Mouse (Mus musculus): ENCODE data around the gene Ly6g5b.

Gene Ly6g5b

DNA sequence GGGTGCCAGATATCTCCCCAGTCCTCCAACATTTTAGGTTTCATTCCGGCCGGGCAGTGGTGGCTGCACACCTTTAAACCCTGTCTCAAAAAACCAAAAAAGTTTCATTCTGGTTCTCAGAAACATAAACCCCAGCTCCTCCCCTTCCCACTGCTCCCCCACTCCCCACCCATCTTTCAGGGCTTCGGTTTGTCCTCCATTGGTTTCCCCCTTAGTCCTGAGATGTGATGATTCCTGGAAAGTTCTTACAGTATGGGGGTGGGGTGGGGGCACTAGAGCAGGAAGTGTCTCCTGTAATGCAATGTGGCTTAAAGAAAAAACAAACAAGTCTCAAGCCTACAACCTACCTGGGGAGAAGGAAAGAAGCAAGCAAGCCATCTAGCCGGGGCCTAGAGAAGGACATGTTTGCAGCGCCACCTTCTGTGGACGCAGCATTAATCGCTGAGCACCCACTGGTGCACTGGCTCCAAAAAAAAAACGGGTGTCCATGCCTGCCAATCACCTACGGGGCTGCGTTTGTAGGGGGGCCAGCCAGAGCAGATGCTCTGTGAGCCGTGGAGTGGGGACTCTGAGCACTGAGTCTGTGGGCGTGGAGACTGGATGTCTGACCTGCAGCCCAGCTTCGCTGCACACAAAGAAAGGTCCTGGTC is 9.4 kb downstream of the Ly6g5b start:
- no peak for DNase-seq (ENCODE audit: low read depth, low spot score)

DNA sequence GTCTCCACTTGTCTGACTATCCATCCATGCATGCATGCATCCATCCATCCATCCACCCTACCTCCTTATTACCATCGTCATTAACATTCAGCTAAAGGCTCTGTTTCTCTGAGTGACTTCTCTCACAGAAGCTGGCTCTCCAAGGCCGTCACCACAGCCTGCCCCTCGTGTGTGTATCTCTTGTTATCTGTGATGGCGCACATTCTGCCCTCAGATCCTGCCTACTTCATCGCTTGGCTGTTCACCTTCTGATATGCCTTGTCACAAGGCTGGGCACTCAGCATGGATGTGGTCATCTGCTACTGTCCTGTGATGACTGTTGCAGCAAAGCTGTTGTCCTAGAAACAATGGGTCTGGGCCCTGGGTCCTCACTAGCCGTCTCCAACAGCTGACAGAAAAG is 10.5 kb downstream of the Ly6g5b start:
- DNase-seq (ENCODE audit: low read depth, low spot score): no peak

GRCm38 (mm10) chr17:35104079-35104478 is 11.1 kb downstream of the Ly6g5b start:
- DNase-seq (ENCODE audit: low read depth, low spot score): no peak

DNA sequence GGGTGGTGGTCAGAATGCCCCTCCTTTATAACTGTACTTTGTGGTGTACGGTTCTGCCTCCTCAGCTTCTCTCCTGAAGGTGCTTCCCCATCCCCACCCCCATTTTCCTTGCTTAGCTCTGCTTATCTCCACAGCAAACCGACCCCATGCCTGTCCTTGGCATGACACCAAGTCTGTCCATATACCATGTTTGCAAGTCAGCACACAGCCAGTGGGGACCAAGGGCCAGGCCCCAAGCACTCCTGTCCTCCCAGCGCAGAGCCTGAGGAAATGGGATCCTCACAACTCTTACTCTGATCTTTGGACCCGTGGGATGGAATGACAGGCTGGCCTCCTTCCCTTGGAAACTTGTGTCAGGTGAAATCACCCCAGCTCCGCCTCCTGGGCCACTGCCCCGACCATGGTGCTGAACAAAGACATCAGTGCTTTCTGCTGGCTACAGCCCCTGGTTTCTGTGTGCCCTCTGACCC is 12.0 kb downstream of the Ly6g5b start:
- no peak for DNase-seq (ENCODE audit: low read depth, low spot score)

DNA sequence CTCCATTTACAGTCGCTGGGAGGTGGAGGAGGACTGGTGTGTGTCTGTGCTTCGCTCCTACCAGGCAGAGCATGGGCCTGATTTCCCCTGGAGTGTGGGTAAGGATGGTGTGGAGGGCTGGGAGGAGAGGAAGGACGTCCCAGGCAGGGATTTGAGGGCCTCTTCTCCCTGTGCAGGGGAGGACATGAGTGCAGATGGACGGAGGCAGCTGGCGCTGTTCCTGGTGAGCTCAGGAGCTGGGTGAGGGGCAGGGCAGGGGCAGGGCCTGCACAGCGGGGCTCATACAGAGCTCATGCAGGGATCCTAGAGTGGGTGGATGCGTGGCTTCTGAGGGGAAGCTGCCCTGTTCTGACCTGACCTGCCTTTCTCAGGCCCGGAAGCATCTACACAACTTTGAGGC is 12.9 kb downstream of the Ly6g5b start:
- no peak for DNase-seq (ENCODE audit: low read depth, low spot score)

GRCm38 (mm10) chr17:35101161-35101560 is 14.1 kb downstream of the Ly6g5b start:
- no peak for DNase-seq (ENCODE audit: low read depth, low spot score)

- no peak for DNase-seq (ENCODE audit: low read depth, low spot score)
Observed at GRCm38 (mm10) chr17:35100196-35100765, 14.9 kb downstream of the Ly6g5b start.

DNA sequence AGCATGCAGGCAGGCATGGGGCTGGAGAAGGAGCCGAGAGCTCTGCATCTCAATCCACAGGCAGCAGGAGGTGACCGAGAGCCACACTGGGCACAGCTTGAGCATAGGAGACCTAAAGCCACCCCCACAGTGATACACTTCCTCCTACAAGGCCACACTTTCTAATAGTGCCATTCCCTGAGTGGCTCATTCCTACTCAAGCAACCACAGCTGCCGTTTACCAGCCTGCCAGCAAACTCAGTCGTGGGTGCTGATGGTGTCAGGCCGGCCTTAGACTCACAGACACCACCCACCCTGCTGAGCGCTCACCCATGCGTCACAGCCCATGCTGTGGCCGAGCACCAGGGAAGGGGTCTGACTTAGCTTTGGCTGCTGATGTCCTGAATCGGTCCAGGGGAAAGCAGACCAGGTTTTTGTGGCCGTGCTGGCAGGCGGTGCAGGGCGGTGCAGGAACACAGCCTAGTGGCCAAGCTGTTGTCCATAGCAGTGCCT is 18.0 kb downstream of the Ly6g5b start:
- no peak for DNase-seq (ENCODE audit: low read depth, low spot score)

DNA sequence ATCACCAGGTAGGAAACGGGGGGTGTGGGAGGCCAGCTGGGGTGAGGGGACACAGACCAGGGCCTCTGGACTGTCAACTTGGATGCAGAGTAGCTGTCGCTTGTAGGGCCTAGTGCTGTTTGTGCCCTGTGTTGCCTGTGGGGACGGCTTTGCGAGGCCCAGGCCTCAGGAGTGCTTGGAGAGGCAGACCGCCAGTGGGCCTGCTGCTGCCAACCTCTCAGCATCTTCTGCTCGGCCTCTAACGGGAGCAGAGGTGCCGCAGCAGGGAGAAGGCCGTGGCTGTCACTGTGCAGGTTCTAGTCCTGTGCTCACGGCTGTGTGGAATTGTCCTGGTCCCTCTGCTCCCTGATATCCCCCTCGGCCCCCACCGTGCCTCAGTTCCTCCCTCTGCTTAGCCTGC is 18.6 kb downstream of the Ly6g5b start:
- no peak for DNase-seq (ENCODE audit: low read depth, low spot score)

GRCm38 (mm10) chr17:35094475-35095365 is 20.5 kb downstream of the Ly6g5b start:
- DNase-seq (ENCODE audit: low read depth, low spot score): no peak

DNA sequence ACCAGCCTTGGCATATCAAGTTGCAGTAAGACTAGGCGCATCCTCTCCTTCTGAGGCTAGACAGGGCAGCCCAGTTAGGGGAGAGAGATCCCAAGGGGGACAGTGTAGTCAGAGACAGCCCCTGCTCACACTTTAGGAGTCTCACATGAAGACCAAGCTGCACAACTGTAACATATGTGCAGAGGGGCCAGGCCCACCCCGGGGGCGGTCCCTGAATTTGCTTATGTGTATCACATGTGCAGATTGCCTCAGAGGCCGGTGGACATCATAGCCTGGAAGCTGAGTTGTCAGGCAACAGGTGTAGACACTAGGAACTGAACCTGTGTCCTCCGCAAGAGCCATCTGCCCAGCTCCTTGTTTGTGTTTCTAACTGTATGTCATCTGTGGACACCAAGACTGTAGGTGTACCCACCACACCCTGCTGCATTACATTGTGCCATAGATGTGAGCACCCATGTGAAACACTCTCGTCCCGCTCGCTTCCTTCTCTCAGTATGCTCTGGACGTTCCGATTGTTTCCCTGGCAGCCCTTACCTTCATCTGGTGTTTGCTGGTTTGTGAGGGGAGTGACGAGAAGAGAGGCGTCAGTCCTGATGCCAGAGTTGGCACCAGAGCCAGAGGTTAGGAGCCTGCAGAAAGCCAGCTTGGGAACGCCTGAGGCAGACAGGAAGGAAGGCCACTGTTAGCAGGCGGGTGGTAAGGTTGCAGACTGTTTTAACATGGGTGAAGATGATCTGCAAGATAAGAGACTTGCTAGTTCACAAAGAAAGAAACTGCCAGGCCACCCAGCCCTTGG is 22.6 kb downstream of the Ly6g5b start:
- no peak for DNase-seq (ENCODE audit: low read depth, low spot score)

DNA sequence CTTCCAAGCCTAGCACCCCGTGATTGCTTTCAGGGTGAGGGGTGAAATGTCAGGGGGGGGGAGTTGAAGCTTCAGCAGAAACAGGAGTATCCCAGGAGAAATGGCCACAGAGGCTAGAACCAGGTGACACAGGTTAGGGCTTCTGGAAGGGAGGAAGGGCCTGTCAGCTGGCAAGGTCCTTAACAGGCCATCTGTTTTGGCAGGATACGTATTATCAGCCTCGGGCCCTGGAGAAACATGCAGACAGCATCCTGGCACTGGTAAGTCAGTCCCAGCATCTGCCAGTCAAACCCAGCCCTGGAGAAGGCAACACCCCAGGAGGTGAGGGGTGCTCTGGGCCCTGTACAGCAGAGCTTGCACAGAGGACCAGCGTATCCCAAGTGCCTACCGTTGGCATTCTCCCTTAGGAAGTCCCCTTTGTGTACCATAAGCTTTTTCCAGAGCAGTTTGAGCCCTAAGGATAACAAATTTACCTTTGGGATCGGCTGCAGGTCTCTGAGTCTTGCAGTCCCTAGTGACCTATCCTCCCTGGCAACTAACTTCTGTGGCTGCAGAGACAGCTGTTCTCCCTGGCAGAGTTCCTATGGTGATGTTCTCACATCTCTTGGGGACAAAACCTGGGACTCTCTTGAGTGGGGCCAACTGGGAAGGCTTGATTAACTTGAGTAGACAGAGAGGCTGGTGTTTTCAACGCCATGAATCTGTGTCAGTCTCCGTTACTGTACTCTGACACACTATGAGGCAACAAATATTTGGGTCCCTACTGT is 24.9 kb downstream of the Ly6g5b start:
- DNase-seq (ENCODE audit: low read depth, low spot score): no peak

DNA sequence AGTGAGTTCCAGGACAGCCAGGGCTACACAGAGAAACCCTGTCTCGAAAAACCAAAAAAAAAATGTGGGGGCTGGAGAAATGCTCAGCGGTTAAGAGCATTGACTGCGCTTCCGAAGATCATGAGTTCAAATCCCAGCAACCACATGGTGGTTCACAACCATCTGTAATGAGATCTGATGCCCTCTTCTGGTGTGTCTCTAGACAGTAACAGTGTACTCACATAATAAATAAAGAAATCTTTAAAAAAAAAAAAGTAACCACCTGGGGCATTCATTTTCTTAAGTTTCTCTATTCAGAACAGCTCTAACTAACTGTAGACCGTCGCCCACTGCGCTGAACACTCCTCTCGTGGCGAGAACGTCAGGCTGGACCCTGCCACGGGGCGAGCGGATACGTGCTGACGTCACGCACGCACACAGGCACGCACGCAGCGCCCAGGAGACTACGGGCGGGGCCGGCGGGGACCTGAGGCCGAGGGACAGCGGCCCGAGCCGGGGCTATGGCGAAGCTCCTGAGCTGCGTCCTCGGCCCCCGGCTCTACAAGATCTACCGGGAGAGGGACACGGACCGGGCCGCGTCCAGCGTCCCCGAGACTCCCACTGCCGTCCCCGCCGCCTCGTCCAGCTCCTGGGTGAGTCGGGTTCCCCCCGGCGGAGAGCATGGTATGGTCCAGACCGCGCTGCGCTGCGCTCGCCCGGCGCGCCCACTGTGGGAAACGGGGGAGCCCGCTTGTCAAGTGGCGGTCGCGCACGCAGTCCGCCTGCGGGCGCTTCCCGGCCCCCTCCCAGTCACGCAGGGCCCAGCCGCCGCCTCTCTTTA is 26.2 kb downstream of the Ly6g5b start, which contains the start of gene Abhd16a:
TSS of gene Abhd16a (plus strand) at position 439 of the 820 bp plus-strand sequence.
- peak; percentile 86 for DNase-seq (ENCODE audit: low read depth, low spot score)

GRCm38 (mm10) chr17:35088151-35088550 is 27.1 kb downstream of the Ly6g5b start:
- no peak for DNase-seq (ENCODE audit: low read depth, low spot score)

DNA sequence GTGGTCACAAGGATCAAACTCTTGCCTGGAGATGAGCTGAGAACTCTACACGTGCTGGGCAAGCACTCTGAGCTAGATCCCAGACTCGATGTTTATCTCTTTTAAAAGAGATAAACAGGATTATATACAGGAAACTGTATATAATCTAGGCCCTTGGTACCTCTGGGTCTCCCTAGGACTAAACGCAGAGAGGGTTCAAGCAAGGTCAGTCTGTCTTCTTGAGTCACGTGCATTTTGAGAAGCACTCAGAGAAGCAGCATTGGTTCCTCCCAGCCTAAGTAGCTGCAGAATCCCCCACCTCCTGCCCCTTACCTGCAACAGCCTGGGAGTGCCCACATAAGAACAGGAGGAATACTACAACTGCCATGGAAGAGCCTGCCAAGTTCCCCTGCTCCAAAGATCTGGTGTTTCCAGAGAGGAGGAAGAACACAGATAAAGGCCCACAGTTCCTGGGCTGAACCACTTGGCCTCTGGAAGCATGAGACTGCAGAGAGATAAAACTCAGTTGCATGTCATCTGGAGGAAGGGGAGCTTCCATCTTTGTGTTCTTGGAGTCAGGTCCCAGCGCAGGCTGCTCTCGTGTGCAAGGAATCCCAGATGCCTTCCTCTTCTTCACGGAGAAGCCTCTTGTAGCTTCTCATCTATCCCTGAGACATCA is 29.9 kb downstream of the Ly6g5b start, which contains the start of gene Ly6g6f:
TSS of gene Ly6g6f (minus strand) at position 403 of the 658 bp plus-strand sequence.
- no peak for DNase-seq (ENCODE audit: low read depth, low spot score)

DNA sequence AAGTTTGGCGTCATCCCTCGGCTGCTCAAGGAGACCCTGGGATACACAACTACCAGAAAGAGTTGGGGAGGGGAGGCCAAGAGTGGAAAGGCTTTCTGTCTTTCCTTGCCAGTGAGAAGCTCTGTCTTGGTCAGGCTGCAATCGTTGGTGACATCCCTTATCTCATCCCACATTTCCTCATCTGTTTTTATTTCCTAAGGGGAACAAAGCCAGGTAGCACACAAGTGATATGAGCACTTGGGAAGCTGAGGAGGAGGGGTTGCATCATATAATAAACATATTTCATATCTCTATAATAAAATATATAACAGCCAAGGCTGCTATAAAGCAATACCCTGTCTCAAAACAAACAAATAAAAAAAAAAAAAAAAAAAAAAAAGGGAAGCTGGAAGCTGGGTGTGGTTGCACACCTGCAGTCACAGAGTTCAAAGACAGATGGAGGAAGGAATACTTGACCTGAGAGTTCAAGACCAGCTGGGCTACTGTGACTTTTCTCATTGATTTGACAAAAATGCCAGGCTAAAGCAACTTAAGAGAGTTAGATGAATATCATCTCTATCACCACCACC is 31.2 kb downstream of the Ly6g5b start:
- DNase-seq (ENCODE audit: low read depth, low spot score): no peak

DNA sequence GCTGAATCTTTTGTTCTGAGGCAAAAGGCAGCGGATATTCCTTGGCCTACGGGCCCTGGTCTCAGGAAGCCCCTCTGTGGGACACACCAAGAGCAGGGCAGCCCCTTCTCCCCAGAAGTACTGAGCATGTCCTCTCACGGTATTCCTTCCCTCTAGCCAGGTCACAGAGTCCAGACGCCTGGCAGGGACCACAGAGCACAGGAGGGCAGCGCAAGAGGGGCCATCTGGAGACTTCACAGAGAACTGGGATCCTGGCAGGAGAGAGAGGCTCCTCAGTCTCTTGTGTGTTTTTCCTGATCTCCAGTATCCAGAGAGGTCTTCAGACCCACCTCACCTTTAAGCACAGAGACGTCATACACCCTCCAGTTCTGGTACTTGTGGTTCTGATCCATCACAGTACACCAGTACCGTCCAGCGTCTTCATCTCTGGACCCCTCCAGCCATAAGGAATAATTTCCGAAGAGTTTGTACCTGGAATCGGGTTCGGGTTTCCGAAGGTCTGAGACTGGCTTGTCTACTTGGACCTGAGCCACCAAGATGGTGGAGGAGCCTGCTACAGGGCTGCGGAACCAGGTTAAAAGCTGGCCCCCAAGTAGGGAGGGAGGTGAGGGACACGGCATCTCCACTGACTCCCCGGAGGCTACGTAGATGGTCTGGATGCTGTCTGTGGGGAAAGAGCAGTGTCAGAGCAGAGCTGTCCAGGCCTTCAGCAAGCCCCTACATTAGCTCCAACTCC is 32.2 kb downstream of the Ly6g5b start:
- DNase-seq (ENCODE audit: low read depth, low spot score): no peak

DNA sequence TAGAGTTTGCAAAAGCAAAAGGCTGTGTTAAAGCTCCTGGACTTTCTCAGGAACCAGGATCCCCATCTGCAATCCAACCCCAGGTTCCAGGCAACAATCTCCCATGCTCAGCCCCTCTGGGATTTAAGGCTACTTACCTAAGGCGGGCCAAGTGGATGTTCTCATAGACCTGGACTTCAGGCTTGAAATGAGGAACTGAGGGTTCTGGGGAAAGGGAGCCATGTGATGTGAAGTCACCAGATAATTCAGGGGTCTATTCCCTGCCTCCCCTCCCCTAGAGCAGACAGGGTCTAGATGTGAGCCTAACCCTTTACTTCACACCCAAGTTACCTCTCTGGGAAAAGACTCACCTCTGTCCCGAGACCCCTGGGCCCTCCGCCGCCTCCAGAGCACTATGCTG is 34.5 kb downstream of the Ly6g5b start:
- no peak for DNase-seq (ENCODE audit: low read depth, low spot score)
